Mouse (Mus musculus) bone marrow macrophage, adult 2 months (primary cell): Measurements from ENCODE around the gene Dok4. TPM values are rescaled to one million over a fixed set of nuclear protein-coding genes. Genes with fewer than 3 reads are reported as not detected.

Source experiments
- H3K27ac ChIP-seq: 2 replicates; pipeline ENCODE4 v1.5.1; 2012; ENCODE audit warnings: low read depth, low read length; ENCODE audit not compliant: insufficient read depth
- H3K4me1 ChIP-seq: 2 replicates; pipeline ENCODE4 v1.6.1; 2012; ENCODE audit warnings: low read length; ENCODE audit not compliant: control insufficient read depth, insufficient read depth
- H3K4me3 ChIP-seq: 2 replicates; pipeline ENCODE4 v1.5.1; 2012; ENCODE audit warnings: mild to moderate bottlenecking, low read length, moderate library complexity; ENCODE audit not compliant: insufficient read depth
- CTCF ChIP-seq: IDR thresholded peaks from 2 replicates; pipeline ENCODE4 v1.5.1; 2012; ENCODE audit warnings: low read depth, mild to moderate bottlenecking, low read length, moderate library complexity
- POLR2A ChIP-seq: IDR thresholded peaks from 2 replicates; pipeline ENCODE4 v1.6.1; 2012; ENCODE audit warnings: mild to moderate bottlenecking, low read depth, low read length, borderline replicate concordance
- polyA plus RNA-seq: library from polyadenylated mRNA; stranded (reverse); fragments of >200 nt; gene quantifications from 2 replicates; pipeline ENCODE4 v1.2.4, GENCODE M21; 2012; ENCODE audit not compliant: missing spikeins, insufficient read depth, insufficient read length

Dok4 gene
- polyA plus RNA-seq, 1 experiment: 3.7 TPM

DNA sequence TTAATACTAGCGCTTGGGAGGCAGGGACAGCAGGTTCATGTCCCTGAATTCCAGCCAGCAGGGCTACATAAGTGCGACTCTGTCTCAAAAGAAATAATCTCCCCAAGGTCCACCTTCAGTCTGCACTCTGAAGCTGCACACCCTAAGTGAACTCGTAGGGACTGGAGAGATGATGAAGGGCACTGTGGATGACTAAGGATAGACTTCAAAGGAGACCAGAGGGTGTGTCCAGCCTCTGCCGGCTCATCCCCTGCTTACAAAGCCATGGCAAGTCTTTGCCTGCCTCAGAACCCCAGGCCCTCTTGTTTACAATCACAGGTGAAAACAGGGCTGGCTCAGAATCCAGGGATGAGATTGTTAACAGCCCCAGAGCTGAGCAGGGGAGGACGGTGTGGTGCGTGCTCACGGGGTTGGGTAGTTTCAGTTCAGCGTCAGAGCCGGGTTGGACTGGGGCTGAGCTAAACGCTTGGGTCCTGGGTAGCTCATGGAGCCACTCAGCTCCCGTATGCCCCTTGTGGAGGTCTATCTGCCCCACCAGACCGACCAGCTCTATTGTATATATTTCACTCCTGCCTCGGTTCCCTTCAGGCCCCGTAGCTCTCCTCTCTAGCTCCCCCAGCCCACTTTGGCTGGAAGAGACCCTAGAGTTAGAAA is 12.4 kb upstream of the Dok4 start:
- Histone ChIP-seq H3K4me1 (no peaks in the 10 kb centered on the region), H3K4me3 (no peak overlapping the region), H3K27ac (no peak overlapping the region)
- TF ChIP-seq POLR2A: no peak
- no peak for TF ChIP-seq CTCF

DNA sequence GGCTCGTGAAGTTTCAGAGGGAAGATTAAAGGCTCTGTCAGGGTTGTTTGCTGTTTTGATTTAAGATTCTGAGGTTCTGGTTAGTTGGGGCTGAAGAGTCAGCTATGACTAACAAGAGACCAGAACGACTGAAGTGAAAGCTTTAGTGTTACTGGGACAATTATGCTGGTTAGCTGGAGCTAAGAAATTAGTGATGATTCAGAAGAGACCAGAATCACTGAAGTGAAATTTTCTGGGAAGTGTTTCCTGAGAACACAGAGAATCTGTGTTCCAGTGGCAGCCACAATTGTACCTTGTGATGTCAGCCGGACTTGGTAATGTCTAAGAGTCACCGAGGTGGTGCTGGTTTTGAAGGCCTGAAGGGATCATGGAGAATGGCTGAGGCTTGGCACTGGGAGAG is 4.6 kb upstream of the Dok4 start:
- no peak for TF ChIP-seq CTCF
- TF ChIP-seq POLR2A: no peak
- H3K27ac ChIP-seq: no peak overlapping the region
- 0 out of 2 replicates have a peak, but pooled peaks cover 4% of the 10 kb centered on the region for H3K4me1 ChIP-seq
- H3K4me3 ChIP-seq: no peak overlapping the region

DNA sequence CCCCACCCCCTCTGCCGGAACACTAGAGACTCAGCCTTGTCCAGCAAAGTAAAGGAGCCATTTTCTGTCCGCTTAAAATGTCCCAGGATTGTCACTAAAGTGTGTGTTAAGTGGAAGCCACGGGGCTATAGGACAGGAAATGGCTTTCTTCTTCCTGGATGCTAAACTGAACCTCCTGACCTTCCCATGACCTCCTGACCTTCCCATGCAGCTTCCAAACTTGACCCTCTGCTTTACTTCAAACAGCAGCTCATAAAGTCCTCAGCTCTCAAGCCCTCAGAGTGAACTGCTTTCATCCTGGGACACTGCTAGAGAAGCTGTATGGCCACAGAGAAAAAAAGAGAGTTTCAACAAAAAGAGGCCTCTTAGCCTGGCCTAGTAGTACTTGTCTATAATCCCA is 690 bp upstream of the Dok4 start:
- H3K27ac ChIP-seq: no peak overlapping the region

GRCm38 (mm10) chr8:94875871-94876150 is 319 bp downstream of the Dok4 start:
- Histone ChIP-seq H3K27ac (no peak overlapping the region), H3K4me3 (peak overlapping the region; percentile 57), H3K4me1 (0 out of 2 replicates have a peak, but pooled peaks cover 7% of the 10 kb centered on the region)
- TF ChIP-seq CTCF (no peak), POLR2A (no peak)

More for the DNA sequence above, 690 bp upstream of the Dok4 start:
- no peak for TF ChIP-seq CTCF
- TF ChIP-seq POLR2A: no peak
- Histone ChIP-seq H3K4me1 (0 out of 2 replicates have a peak, but pooled peaks cover 4% of the 10 kb centered on the region), H3K4me3 (no peak overlapping the region)

DNA sequence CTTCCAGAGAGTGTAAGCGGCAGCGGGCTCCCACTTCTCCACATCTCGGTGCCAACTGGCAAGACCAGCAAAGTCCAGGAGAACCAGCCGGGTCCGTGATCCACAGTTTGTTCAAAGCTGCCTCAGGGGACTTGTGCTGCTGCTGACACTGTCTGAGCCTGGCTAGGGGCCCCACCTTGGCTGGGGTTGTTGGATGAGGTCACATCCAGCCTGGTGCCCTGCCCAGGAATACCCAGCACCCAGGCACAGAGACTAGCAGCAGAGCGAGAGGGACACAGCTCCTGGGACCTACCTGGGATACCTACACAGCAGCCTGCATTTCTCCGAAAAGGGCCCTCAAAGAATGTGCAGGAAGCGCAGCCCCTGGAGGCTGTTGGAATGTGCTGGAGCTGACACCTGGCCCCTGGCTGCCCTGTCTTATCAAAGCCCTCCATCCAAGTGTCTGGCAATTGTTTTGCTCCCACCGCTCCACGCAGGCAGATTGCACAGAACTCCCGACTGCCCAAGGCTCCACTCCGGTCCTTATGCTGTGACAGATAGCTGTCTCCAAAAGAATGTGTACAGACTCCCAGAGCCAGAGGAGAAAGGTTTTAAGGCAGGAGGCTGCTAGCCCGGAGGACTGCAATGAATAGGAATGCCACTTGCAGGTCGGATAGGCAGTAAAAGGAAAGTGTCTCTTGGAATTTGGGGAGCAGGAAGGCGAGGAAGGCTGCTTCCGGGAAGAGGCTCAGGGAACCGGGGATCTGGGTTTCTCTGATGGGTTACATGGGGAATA is 847 bp downstream of the Dok4 start:
- TF ChIP-seq POLR2A (no peak), CTCF (no peak)
- H3K4me1 ChIP-seq: 0 out of 2 replicates have a peak, but pooled peaks cover 7% of the 10 kb centered on the region
- peak overlapping the region; percentile 57 for H3K4me3 ChIP-seq
- H3K27ac ChIP-seq: no peak overlapping the region

GRCm38 (mm10) chr8:94874358-94874757 is 1.8 kb downstream of the Dok4 start:
- H3K27ac ChIP-seq: no peak overlapping the region
- TF ChIP-seq CTCF (peak; percentile 98), POLR2A (no peak)
- 0 out of 2 replicates have a peak, but pooled peaks cover 7% of the 10 kb centered on the region for H3K4me1 ChIP-seq
- no peak overlapping the region for H3K4me3 ChIP-seq

DNA sequence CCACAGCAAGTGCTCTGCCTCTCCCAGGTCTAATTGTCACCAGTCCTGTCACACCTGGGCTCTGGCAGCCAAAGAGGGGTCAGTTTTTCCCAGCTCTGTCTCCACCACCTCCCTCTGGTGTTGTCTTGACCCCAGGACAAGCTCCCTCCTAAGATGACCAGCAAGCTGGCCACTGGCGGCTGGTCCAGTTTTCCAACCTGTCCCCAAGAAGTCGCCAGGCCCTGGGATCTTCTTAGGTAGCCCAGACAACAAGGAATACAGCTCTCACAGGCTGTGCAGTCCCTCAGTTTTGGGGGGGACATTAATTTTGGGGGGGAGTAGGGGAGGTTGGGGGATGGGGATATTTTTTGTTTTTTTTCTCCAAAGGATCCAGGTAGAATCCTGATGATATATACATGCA is 3.6 kb downstream of the Dok4 start:
- no peak overlapping the region for H3K4me3 ChIP-seq
- TF ChIP-seq POLR2A: no peak
- TF ChIP-seq CTCF: no peak
- H3K27ac ChIP-seq: no peak overlapping the region
- H3K4me1 ChIP-seq: 0 out of 2 replicates have a peak, but pooled peaks cover 7% of the 10 kb centered on the region

DNA sequence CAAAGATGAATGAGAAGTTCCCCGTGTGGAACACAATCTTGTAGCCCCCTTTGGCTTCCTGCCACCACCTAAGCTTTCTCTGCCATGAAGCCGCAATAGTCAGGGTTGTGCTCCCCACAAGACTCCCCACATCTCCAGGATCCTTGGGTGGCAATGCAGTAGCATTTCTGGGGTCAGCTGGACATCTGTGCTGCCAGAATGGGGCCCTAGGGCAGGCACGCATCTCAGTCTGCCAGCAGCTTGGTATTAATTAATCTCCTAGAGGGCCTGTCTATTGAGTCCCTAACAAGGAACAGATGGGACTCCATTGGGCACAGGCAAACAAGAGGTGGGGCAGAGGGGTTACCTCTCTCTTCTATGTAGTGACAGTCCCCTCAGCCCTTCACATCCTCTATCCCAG is 4.0 kb downstream of the Dok4 start:
- no peak overlapping the region for H3K27ac ChIP-seq
- TF ChIP-seq POLR2A: no peak
- 0 out of 2 replicates have a peak, but pooled peaks cover 7% of the 10 kb centered on the region for H3K4me1 ChIP-seq
- H3K4me3 ChIP-seq: no peak overlapping the region

DNA sequence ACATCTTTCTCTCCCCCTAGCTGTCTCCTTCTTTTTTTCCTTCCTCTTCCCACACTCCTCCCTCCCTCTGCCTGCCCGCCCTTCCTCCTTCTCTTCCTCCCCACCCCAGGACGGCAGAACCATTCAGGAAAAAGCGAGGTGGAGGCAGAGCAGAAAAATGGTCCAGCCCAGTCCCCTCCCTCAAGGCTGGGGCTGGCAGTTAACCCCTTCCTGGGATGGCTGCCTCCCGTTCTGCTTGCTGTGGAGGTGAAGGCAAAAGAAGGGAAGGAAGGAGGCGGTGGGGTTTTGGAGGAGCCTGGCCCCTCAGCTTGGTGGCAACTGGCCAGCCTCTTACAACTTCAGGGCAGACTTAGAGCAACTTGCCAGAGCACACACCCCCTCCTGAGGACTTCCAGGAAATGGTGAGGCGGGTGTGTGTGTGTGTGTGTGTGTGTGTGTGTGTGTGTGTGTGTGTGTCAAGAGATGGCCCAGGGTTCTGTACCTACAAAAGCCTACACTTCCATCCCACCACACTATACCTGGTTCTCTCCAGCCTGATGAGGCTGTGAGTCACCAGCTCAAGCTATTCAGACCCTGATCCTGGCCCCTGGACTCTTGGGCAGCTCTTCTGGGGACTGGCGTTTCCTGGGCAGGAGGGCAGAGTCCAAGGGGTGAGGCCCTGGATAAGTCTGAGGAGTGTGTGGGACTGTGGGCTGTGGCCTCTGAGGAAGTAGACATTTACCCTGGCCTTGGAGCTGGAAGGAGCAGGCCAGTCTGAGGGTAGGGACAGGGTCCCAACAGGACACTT is 4.8 kb downstream of the Dok4 start:
- H3K27ac ChIP-seq: no peak overlapping the region
- TF ChIP-seq CTCF: no peak
- no peak for TF ChIP-seq POLR2A
- H3K4me3 ChIP-seq: peak overlapping the region; percentile 33
- 0 out of 2 replicates have a peak, but pooled peaks cover 2% of the 10 kb centered on the region for H3K4me1 ChIP-seq

DNA sequence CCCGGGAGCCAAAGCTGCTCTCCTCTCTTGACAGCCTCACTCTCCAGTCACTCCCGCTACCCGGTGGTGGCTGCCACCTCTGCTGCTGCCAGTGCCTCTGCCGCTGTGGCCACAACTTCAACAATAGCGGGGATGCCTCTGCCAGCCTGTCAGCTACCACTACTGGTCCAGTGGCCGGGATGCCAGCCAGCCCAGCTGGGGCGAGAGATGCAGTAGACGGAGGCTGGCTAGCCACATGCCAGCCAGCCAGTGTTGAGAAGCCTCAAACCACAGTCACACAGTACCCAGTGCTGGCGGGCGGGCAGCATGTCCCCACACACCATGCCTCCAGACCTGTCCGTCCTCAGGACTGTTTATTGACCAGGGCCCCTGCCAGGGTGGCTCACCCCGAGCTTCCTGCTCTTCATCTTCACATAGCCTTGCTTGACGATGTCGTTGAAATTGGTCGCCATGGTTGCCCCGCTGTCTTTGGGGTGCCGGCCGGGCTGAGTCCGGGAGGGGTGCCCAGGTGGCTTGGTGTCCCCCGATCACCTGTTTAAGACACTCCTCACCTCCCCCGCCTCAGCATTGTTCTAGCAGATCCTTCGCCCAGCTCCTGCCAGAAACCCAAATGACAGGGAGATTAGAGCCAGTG is 5.5 kb downstream of the Dok4 start:
- H3K4me1 ChIP-seq: 0 out of 2 replicates have a peak, but pooled peaks cover 2% of the 10 kb centered on the region
- peak overlapping the region; percentile 33 for H3K4me3 ChIP-seq
- TF ChIP-seq POLR2A: no peak
- no peak for TF ChIP-seq CTCF
- no peak overlapping the region for H3K27ac ChIP-seq
